8 mouse cellular contexts compared by ENCODE assay signal in genomic region chr12:79261035-79261434, GRCm38 (mm10). TPM values are rescaled to one million over a fixed set of nuclear protein-coding genes. Genes with fewer than 3 reads are reported as not detected.
A peak's percentile ranks its signal among the peaks of the same experiment; 100 is the strongest.
DNase-seq lines count a peak whose midpoint lies in the region; ATAC-seq and TF ChIP-seq lines count a peak whose summit lies in the region.

No protein-coding gene starts in this region.

- peak; percentile 42 for TF ChIP-seq CTCF in cortical plate, adult 2 months (IDR thresholded peaks at IDR 0.05; ENCODE audit: extremely low read depth, insufficient read depth, low read length)

- no peak for TF ChIP-seq POLR2A in cortical plate, adult 2 months (IDR thresholded peaks at IDR 0.05; ENCODE audit: extremely low read depth, insufficient read depth, low read length)

- peaks cover 80% of the 10 kb centered on the region for H3K36me3 ChIP-seq in intestine, embryonic 14.5 days (ENCODE audit: control insufficient read depth, insufficient read depth, low read length)
- no peaks in the 10 kb centered on the region; the same call in 1 of the 2 replicates for H3K36me3 ChIP-seq in intestine, embryonic 16.5 days (ENCODE audit: control insufficient read depth, insufficient read depth, low read length)
- H3K36me3 ChIP-seq in splenic B cell, adult 2 months (ENCODE audit: control insufficient read depth, insufficient read depth, low read length, poor library complexity, severe bottlenecking): peaks cover 14% of the 10 kb centered on the region

- no peak overlapping the region for H3K27ac ChIP-seq in intestine, embryonic 14.5 days (ENCODE audit: low read depth)
- no peak overlapping the region for H3K27ac ChIP-seq in intestine, embryonic 16.5 days (ENCODE audit: low read length)
- no peak overlapping the region for H3K27ac ChIP-seq in cortical plate, adult 2 months (ENCODE audit: insufficient read depth, low read length)

- 51% methylated on average over 5 of the region's 5 CpGs for WGBS in intestine, embryonic 14.5 days
- 55% methylated on average over 5 of the region's 5 CpGs for WGBS in intestine, embryonic 16.5 days

- H3K4me2 ChIP-seq in intestine, embryonic 14.5 days (ENCODE audit: low read length): no peak overlapping the region
- H3K4me2 ChIP-seq in intestine, embryonic 16.5 days (ENCODE audit: low read depth, low read length): no peak overlapping the region

- no peaks in the 10 kb centered on the region for H3K4me1 ChIP-seq in intestine, embryonic 14.5 days (replicated peaks; ENCODE audit: control insufficient read depth, insufficient read depth, low read length)
- H3K4me1 ChIP-seq in intestine, embryonic 16.5 days (ENCODE audit: control insufficient read depth, insufficient read depth, low read length): no peaks in the 10 kb centered on the region
- no peaks in the 10 kb centered on the region for H3K4me1 ChIP-seq in cortical plate, adult 2 months (ENCODE audit: control insufficient read depth, insufficient read depth, low read length)

- no peak for ATAC-seq in CD4-positive, CD25-positive, alpha-beta regulatory T cell, adult 4 months
- ATAC-seq in intestine, embryonic 14.5 days (replicated peaks; ENCODE audit: low FRiP score, low TSS enrichment, low read depth): no peak
- ATAC-seq in intestine, embryonic 16.5 days: no peak

- peak; percentile 25 for DNase-seq in CD4-positive, CD25-positive, alpha-beta regulatory T cell, adult 2 months (ENCODE audit: low read depth, low spot score)
- DNase-seq in intestine, embryonic 14.5 days (ENCODE audit: low spot score): peak; percentile 77
- DNase-seq in 3T3-L1 (ENCODE audit: low read depth, low spot score): peak; percentile 59
- peak; percentile 14 to 16 for DNase-seq in left cerebral cortex, postnatal 36 days (ENCODE audit: low spot score in 2 of 2)
- peak; percentile 59 for DNase-seq in splenic B cell, adult 2 months (ENCODE audit: low read depth, low spot score)

- no peak overlapping the region for H3K4me3 ChIP-seq in intestine, embryonic 14.5 days (ENCODE audit: low read depth, low read length)
- no peak overlapping the region for H3K4me3 ChIP-seq in intestine, embryonic 16.5 days (ENCODE audit: low read length)
- H3K4me3 ChIP-seq in cortical plate, adult 2 months (ENCODE audit: insufficient read depth, low read length): no peak overlapping the region

- no peaks in the 10 kb centered on the region for H3K27me3 ChIP-seq in intestine, embryonic 14.5 days (replicated peaks; ENCODE audit: control insufficient read depth, insufficient read depth, low read length)
- no peaks in the 10 kb centered on the region for H3K27me3 ChIP-seq in intestine, embryonic 16.5 days (replicated peaks; ENCODE audit: control insufficient read depth, insufficient read depth, low read length)
- no peaks in the 10 kb centered on the region for H3K27me3 ChIP-seq in splenic B cell, adult 2 months (ENCODE audit: control insufficient read depth, insufficient read depth, low read length, poor library complexity, severe bottlenecking)

- intact Hi-C loops in left cerebral cortex, postnatal 36 days (cut with DNase I): loop anchor here (2.0 kb wide), 1 partner anchor 70 kb away; no protein-coding TSS in a partner anchor

- H3K9ac ChIP-seq in intestine, embryonic 14.5 days (ENCODE audit: low read length): no peak overlapping the region
- no peak overlapping the region for H3K9ac ChIP-seq in intestine, embryonic 16.5 days (ENCODE audit: low read depth, low read length)

- H3K9me3 ChIP-seq in intestine, embryonic 14.5 days (ENCODE audit: control insufficient read depth, low read length): no peaks in the 10 kb centered on the region
- no peaks in the 10 kb centered on the region for H3K9me3 ChIP-seq in intestine, embryonic 16.5 days (ENCODE audit: control insufficient read depth, low read length)

RNA-seq across cellular contexts. Expression of gene Zfyve26, which starts 35.1 kb away (rescaled TPM):
- 10 to 100 TPM; 23.1 to 37.7 TPM for polyA plus RNA-seq in CD4-positive, CD25-positive, alpha-beta regulatory T cell, adult 4 months (2017; shearing (Covaris generic))
- 12.5 and 17.9 TPM in 2 replicates for polyA plus RNA-seq in intestine, embryonic 14.5 days (2014; fragmentation: Nextera tagmentation; extraction: Ambion mirVana)
- 12.3 and 12.5 TPM in 2 replicates for polyA plus RNA-seq in intestine, embryonic 16.5 days (2015; fragmentation: Nextera tagmentation; extraction: Ambion mirVana)
- 27.4 and 28.3 TPM in 2 replicates for polyA plus RNA-seq in cortical plate, adult 2 months (2012; rRNA removed)
- total RNA-seq in left cerebral cortex, postnatal 36 days (2021): 10 to 100 TPM; 25.5 to 33.5 TPM

RNA-seq across cellular contexts. Expression of gene Rad51b, which starts 36.0 kb away (rescaled TPM):
- polyA plus RNA-seq in CD4-positive, CD25-positive, alpha-beta regulatory T cell, adult 4 months (2017; shearing (Covaris generic)): 1 to 10 TPM; 3.7 to 4.5 TPM
- polyA plus RNA-seq in intestine, embryonic 14.5 days (2014; fragmentation: Nextera tagmentation; extraction: Ambion mirVana): 10.0 and 10.3 TPM in 2 replicates
- 6.2 and 6.8 TPM in 2 replicates for polyA plus RNA-seq in intestine, embryonic 16.5 days (2015; fragmentation: Nextera tagmentation; extraction: Ambion mirVana)
- 0.13 and 0.17 TPM in 2 replicates for polyA plus RNA-seq in cortical plate, adult 2 months (2012; rRNA removed)
- under 1 TPM in 1 of 2 experiments, not detected in 1; 0.22 TPM for total RNA-seq in left cerebral cortex, postnatal 36 days (2021)

RNA-seq across cellular contexts. Expression of gene Rdh12, which starts 52.3 kb away (rescaled TPM):
- 10 to 100 TPM; 12.5 to 14.8 TPM for polyA plus RNA-seq in CD4-positive, CD25-positive, alpha-beta regulatory T cell, adult 4 months (2017; shearing (Covaris generic))
- polyA plus RNA-seq in intestine, embryonic 14.5 days (2014; fragmentation: Nextera tagmentation; extraction: Ambion mirVana): 1.2 TPM in 2 replicates
- polyA plus RNA-seq in intestine, embryonic 16.5 days (2015; fragmentation: Nextera tagmentation; extraction: Ambion mirVana): 0.94 and 1.2 TPM in 2 replicates
- polyA plus RNA-seq in cortical plate, adult 2 months (2012; rRNA removed): 2.6 and 3.0 TPM in 2 replicates
- total RNA-seq in left cerebral cortex, postnatal 36 days (2021): 1 to 10 TPM; 2.0 to 2.1 TPM

Comparison
In these comparisons a context has a peak if more than half of its experiments do, and no peak if none do; other contexts are left out.
1. DNase-seq: peak in every context shown above with its lines; median percentile 77 in intestine, embryonic 14.5 days; 59 in 3T3-L1; 59 in splenic B cell, adult 2 months; 25 in CD4-positive, CD25-positive, alpha-beta regulatory T cell, adult 2 months; 15 in left cerebral cortex, postnatal 36 days.